Mouse (Mus musculus) forebrain, embryonic 12.5 days (tissue): Measurements from ENCODE around the gene Tekt1. TPM values are rescaled to one million over a fixed set of nuclear protein-coding genes. Genes with fewer than 3 reads are reported as not detected.
"Not testable (repeated sequence)": the region's sequence is repeated elsewhere in the genome, so short reads cannot be mapped to it uniquely, and the experiment has no call there.

Experiments
- ATAC-seq: fragments of 200-750 bp; cut with Nextera tagmentation; 2 replicates; pipeline ENCODE4 v1.8.0; 2017; ENCODE audit warnings: moderate TSS enrichment; ENCODE audit not compliant: low FRiP score
- H3K27ac ChIP-seq: fragments of 300-500 bp; sonication (generic); 2 replicates; pipeline ENCODE4 v1.5.1; 2016; ENCODE audit warnings: mild to moderate bottlenecking
- H3K27me3 ChIP-seq: fragments of 300-500 bp; sonication (generic); 2 replicates; pipeline ENCODE4 v1.6.1; 2016; ENCODE audit warnings: mild to moderate bottlenecking
- H3K36me3 ChIP-seq: fragments of 300-500 bp; sonication (generic); replicated peaks from 2 replicates; pipeline ENCODE4 v1.6.1; 2016; ENCODE audit warnings: mild to moderate bottlenecking
- H3K4me1 ChIP-seq: fragments of 300-500 bp; sonication (generic); 2 replicates; pipeline ENCODE4 v1.6.1; 2016
- H3K4me2 ChIP-seq: fragments of 300-500 bp; sonication (generic); 2 replicates; pipeline ENCODE4 v1.6.1; 2016; ENCODE audit warnings: mild to moderate bottlenecking, moderate library complexity
- H3K4me3 ChIP-seq: fragments of 300-500 bp; sonication (generic); replicated peaks from 2 replicates; pipeline ENCODE4 v1.5.1; 2016; ENCODE audit warnings: mild to moderate bottlenecking
- H3K9ac ChIP-seq: fragments of 300-500 bp; sonication (generic); 2 replicates; pipeline ENCODE4 v1.6.1; 2016; ENCODE audit warnings: mild to moderate bottlenecking
- H3K9me3 ChIP-seq: fragments of 300-500 bp; sonication (generic); 2 replicates; pipeline ENCODE4 v1.6.1; 2016
- WGBS: fragments of 180-500 bp; shearing (Covaris S2); methylation state at CpG from one replicate; pipeline ENCODE4 v1.1.7; 2016; 5-methylcytosine and 5-hydroxymethylcytosine counted together
- polyA plus RNA-seq: library from polyadenylated mRNA; unstranded; fragments of >200 nt; fragmentation: Nextera tagmentation; extraction: Ambion mirVana; gene quantifications from 2 replicates; pipeline ENCODE4 v1.2.1, GENCODE M21; 2016

Gene Tekt1
- polyA plus RNA-seq, 1 experiment from 2014 or later = 6.7 TPM

- Histone ChIP-seq H3K36me3 (no peaks in the 10 kb centered on the region), H3K9me3 (no peaks in the 10 kb centered on the region), H3K27me3 (no peaks in the 10 kb centered on the region), H3K4me2 (no peak overlapping the region), H3K4me1 (peaks cover 4% of the 10 kb centered on the region), H3K9ac (no peak overlapping the region), H3K27ac (no peak overlapping the region), H3K4me3 (no peak overlapping the region)
- WGBS = 83% methylated on average over 1 of the region's 1 CpGs
- ATAC-seq = no peak
These were observed 10.0 kb downstream of the Tekt1 start for GRCm38 (mm10) chr11:72352272-72352671.

- ATAC-seq = no peak
- no peaks in the 10 kb centered on the region for H3K36me3 ChIP-seq
- H3K4me2 ChIP-seq = no peak overlapping the region
- H3K9ac ChIP-seq = no peak overlapping the region
- no peaks in the 10 kb centered on the region for H3K27me3 ChIP-seq
- H3K4me3 ChIP-seq = no peak overlapping the region
- H3K9me3 ChIP-seq = no peaks in the 10 kb centered on the region
- H3K27ac ChIP-seq = no peak overlapping the region
- 77% methylated on average over 4 of the region's 4 CpGs for WGBS
- no peaks in the 10 kb centered on the region for H3K4me1 ChIP-seq
These were observed 12.6 kb downstream of the Tekt1 start for GRCm38 (mm10) chr11:72349652-72350051.

GRCm38 (mm10) chr11:72349016-72349415 lies 13.2 kb downstream of the Tekt1 start:
- Histone ChIP-seq H3K27me3 (no peaks in the 10 kb centered on the region), H3K27ac (no peak overlapping the region), H3K9me3 (no peaks in the 10 kb centered on the region), H3K4me3 (no peak overlapping the region), H3K4me2 (no peak overlapping the region), H3K4me1 (no peaks in the 10 kb centered on the region), H3K9ac (no peak overlapping the region), H3K36me3 (no peaks in the 10 kb centered on the region)
- ATAC-seq = no peak
- 75% methylated on average over 8 of the region's 8 CpGs for WGBS

- H3K27ac ChIP-seq = no peak overlapping the region
- no peak overlapping the region for H3K4me2 ChIP-seq
- no peaks in the 10 kb centered on the region for H3K27me3 ChIP-seq
- no peak overlapping the region for H3K4me3 ChIP-seq
- no peak for ATAC-seq
- no peaks in the 10 kb centered on the region for H3K9me3 ChIP-seq
- H3K9ac ChIP-seq = no peak overlapping the region
- 72% methylated on average over 10 of the region's 10 CpGs for WGBS
- H3K36me3 ChIP-seq = no peaks in the 10 kb centered on the region
- H3K4me1 ChIP-seq = no peaks in the 10 kb centered on the region
These were observed 13.7 kb downstream of the Tekt1 start for GRCm38 (mm10) chr11:72348563-72348962.

GRCm38 (mm10) chr11:72344486-72344885 lies 17.8 kb downstream of the Tekt1 start:
- no peaks in the 10 kb centered on the region for H3K9me3 ChIP-seq
- no peak overlapping the region for H3K4me3 ChIP-seq
- no peaks in the 10 kb centered on the region for H3K27me3 ChIP-seq
- no peak overlapping the region for H3K27ac ChIP-seq
- no peak overlapping the region for H3K4me2 ChIP-seq
- H3K9ac ChIP-seq = no peak overlapping the region
- ATAC-seq = no peak
- peaks cover 2% of the 10 kb centered on the region; the same call in 1 of the 2 replicates for H3K4me1 ChIP-seq
- H3K36me3 ChIP-seq = no peaks in the 10 kb centered on the region
- 88% methylated on average over 11 of the region's 11 CpGs for WGBS

- Histone ChIP-seq H3K27me3 (no peaks in the 10 kb centered on the region), H3K36me3 (no peaks in the 10 kb centered on the region), H3K4me3 (no peak overlapping the region), H3K27ac (no peak overlapping the region), H3K4me2 (no peak overlapping the region), H3K9me3 (no peaks in the 10 kb centered on the region), H3K9ac (no peak overlapping the region), H3K4me1 (peaks cover 2% of the 10 kb centered on the region; the same call in 1 of the 2 replicates)
- no peak for ATAC-seq
- 27% methylated on average over 8 of the region's 8 CpGs for WGBS
These were observed 18.3 kb downstream of the Tekt1 start for GRCm38 (mm10) chr11:72343904-72344303.

- not testable (repeated sequence) for H3K27me3 ChIP-seq, H3K4me2 ChIP-seq, H3K9ac ChIP-seq, H3K9me3 ChIP-seq, H3K27ac ChIP-seq, H3K4me1 ChIP-seq, ATAC-seq, H3K4me3 ChIP-seq, H3K36me3 ChIP-seq
- WGBS = 92% methylated on average over 5 of the region's 5 CpGs
These were observed 19.0 kb downstream of the Tekt1 start for GRCm38 (mm10) chr11:72343238-72343625.

- ATAC-seq = peak; percentile 85
- H3K4me3 ChIP-seq = no peak overlapping the region
- no peak overlapping the region for H3K27ac ChIP-seq
- no peak overlapping the region for H3K9ac ChIP-seq
- no peaks in the 10 kb centered on the region for H3K27me3 ChIP-seq
- no peaks in the 10 kb centered on the region for H3K36me3 ChIP-seq
- 8% methylated on average over 7 of the region's 7 CpGs for WGBS
- 0 out of 2 replicates have a peak overlapping the region, but pooled peaks have one; percentile 22 for H3K4me2 ChIP-seq
- H3K4me1 ChIP-seq = peaks cover 11% of the 10 kb centered on the region
- no peaks in the 10 kb centered on the region for H3K9me3 ChIP-seq
These were observed 19.5 kb downstream of the Tekt1 start for GRCm38 (mm10) chr11:72342549-72343237.

GRCm38 (mm10) chr11:72339716-72340115 lies 22.5 kb downstream of the Tekt1 start:
- no peaks in the 10 kb centered on the region for H3K9me3 ChIP-seq
- 84% methylated on average over 4 of the region's 4 CpGs for WGBS

GRCm38 (mm10) chr11:72338437-72338871 lies 23.8 kb downstream of the Tekt1 start:
- Histone ChIP-seq H3K9me3 (no peaks in the 10 kb centered on the region), H3K27me3 (no peaks in the 10 kb centered on the region), H3K4me3 (no peak overlapping the region), H3K27ac (peak overlapping the region; percentile 31; the same call in 1 of the 2 replicates), H3K4me2 (no peak overlapping the region), H3K4me1 (peaks cover 11% of the 10 kb centered on the region), H3K36me3 (no peaks in the 10 kb centered on the region), H3K9ac (no peak overlapping the region)
- ATAC-seq = peak; percentile 51; the same call in 1 of the 2 replicates
- WGBS = 33% methylated on average over 5 of the region's 5 CpGs

More at GRCm38 (mm10) chr11:72339716-72340115, 22.5 kb downstream of the Tekt1 start:
- Histone ChIP-seq H3K27ac (no peak overlapping the region), H3K9ac (no peak overlapping the region), H3K4me2 (no peak overlapping the region), H3K4me3 (no peak overlapping the region), H3K4me1 (peaks cover 11% of the 10 kb centered on the region), H3K36me3 (no peaks in the 10 kb centered on the region), H3K27me3 (no peaks in the 10 kb centered on the region)
- ATAC-seq = no peak

- no peaks in the 10 kb centered on the region for H3K27me3 ChIP-seq
- no peak overlapping the region for H3K4me2 ChIP-seq
- H3K4me1 ChIP-seq = peaks cover 9% of the 10 kb centered on the region
- no peak overlapping the region for H3K9ac ChIP-seq
- ATAC-seq = no peak
- no peak overlapping the region for H3K4me3 ChIP-seq
- no peak overlapping the region for H3K27ac ChIP-seq
- no peaks in the 10 kb centered on the region for H3K9me3 ChIP-seq
- WGBS = 92% methylated on average over 8 of the region's 8 CpGs
- H3K36me3 ChIP-seq = no peaks in the 10 kb centered on the region
These were observed 25.5 kb downstream of the Tekt1 start for GRCm38 (mm10) chr11:72336726-72337125.

- Histone ChIP-seq H3K9me3 (no peaks in the 10 kb centered on the region), H3K4me1 (peaks cover 9% of the 10 kb centered on the region), H3K27me3 (no peaks in the 10 kb centered on the region), H3K4me3 (no peak overlapping the region), H3K9ac (no peak overlapping the region), H3K36me3 (no peaks in the 10 kb centered on the region), H3K4me2 (no peak overlapping the region), H3K27ac (no peak overlapping the region)
- 89% methylated on average over 4 of the region's 4 CpGs for WGBS
- ATAC-seq = no peak
These were observed 27.6 kb downstream of the Tekt1 start for GRCm38 (mm10) chr11:72334653-72335052.
